Comparison of ENCODE assay signal across 15 mouse cellular contexts in the genomic region with DNA sequence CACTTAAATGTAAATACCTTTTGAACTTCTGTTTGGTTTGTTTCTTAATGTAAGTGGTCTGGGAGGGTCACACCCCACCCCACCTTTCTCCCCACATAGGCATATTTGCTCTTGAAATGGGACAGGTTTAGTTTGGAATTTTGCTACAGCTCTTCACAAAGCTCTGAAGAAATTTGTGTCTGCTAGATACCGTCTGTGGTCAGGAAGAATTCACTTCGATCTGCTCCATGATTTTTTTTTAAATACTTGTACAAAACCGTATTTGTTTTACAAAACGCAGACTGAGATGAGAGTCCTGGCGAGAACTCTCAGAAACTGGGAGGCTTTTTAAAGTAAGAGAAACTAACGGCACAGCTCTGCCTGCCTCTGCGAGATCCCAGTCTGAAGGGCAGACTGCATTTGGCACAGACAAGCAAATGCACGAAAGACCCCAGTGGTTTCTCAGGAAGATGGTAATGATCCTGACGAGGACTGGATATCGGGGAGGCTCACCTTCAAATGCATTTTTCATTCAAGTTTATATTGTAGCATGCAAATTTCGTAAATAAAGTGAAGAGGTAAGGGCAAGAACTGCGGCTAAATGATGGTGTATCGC.
A peak's percentile ranks its signal among the peaks of the same experiment; 100 is the strongest.
DNase-seq lines count a peak whose midpoint lies in the region; ATAC-seq and TF ChIP-seq lines count a peak whose summit lies in the region.
"Had no signal": no experiment of that assay in that cellular context is flagged by ENCODE, and none has a peak within 500 bp of the region (broad histone marks: within the 10 kb centered on the region; RNA-seq: fewer than 3 reads in every experiment).

No protein-coding gene starts in this region.

- TF ChIP-seq POLR2A in brain, embryonic 14.5 days (IDR thresholded peaks at IDR 0.05; ENCODE audit: borderline replicate concordance, extremely low read depth, insufficient read depth, insufficient read length, poor library complexity, severe bottlenecking), result no peak

- WGBS in hindbrain, embryonic 11.5 days, result 56% methylated on average over 13 of the region's 13 CpGs
- WGBS in midbrain, embryonic 15.5 days, result 20% methylated on average over 13 of the region's 13 CpGs

- H3K9ac ChIP-seq in hindbrain, embryonic 11.5 days (ENCODE audit: low read depth, low read length), result peak overlapping the region; percentile 15; the same call in 1 of the 2 replicates
- H3K9ac ChIP-seq in midbrain, embryonic 15.5 days, result no peak overlapping the region
- H3K9ac ChIP-seq: embryonic facial prominence, embryonic 12.5 days had no signal

- H3K36me3 ChIP-seq in hindbrain, embryonic 11.5 days (ENCODE audit: control insufficient read depth, insufficient read depth, low read length), result no peaks in the 10 kb centered on the region
- no peaks in the 10 kb centered on the region for H3K36me3 ChIP-seq in midbrain, embryonic 15.5 days (replicated peaks)
- H3K36me3 ChIP-seq: embryonic facial prominence, embryonic 12.5 days had no signal

- peak overlapping the region; percentile 5; the same call in 1 of the 2 replicates for H3K4me2 ChIP-seq in hindbrain, embryonic 11.5 days (replicated peaks; ENCODE audit: low read depth, low read length)
- H3K4me2 ChIP-seq in midbrain, embryonic 15.5 days, result peak overlapping the region; percentile 20; the same call in 1 of the 2 replicates
- H3K4me2 ChIP-seq: embryonic facial prominence, embryonic 12.5 days had no signal

- H3K4me3 ChIP-seq in hindbrain, embryonic 11.5 days (ENCODE audit: low read depth, low read length), result no peak overlapping the region
- no peak overlapping the region for H3K4me3 ChIP-seq in midbrain, embryonic 15.5 days
- no peak overlapping the region for H3K4me3 ChIP-seq in left cerebral cortex, adult 2 months
- H3K4me3 ChIP-seq: embryonic facial prominence, embryonic 12.5 days had no signal

- H3K27me3 ChIP-seq in hindbrain, embryonic 11.5 days (ENCODE audit: control insufficient read depth, insufficient read depth, low read length), result peaks cover 10% of the 10 kb centered on the region; the same call in 1 of the 2 replicates
- peaks cover 23% of the 10 kb centered on the region for H3K27me3 ChIP-seq in midbrain, embryonic 15.5 days (replicated peaks)
- H3K27me3 ChIP-seq: embryonic facial prominence, embryonic 12.5 days had no signal

- no peak for TF ChIP-seq CTCF in brain, embryonic 14.5 days (IDR thresholded peaks at IDR 0.05; ENCODE audit: borderline replicate concordance, extremely low read depth, insufficient read depth, insufficient read length)
- no peak for TF ChIP-seq CTCF in left cerebral cortex, adult 2 months (IDR thresholded peaks at IDR 0.05)

- ATAC-seq in hindbrain, embryonic 11.5 days (ENCODE audit: low FRiP score), result no peak
- ATAC-seq in midbrain, embryonic 15.5 days (replicated peaks), result no peak
- no peak for ATAC-seq in monocyte, adult 5-6 weeks (replicated peaks; ENCODE audit: insufficient number of reproducible peaks, low FRiP score, low TSS enrichment, poor library complexity, severe bottlenecking)
- ATAC-seq: lung, postnatal 0 days had no signal

- no peaks in the 10 kb centered on the region for H3K4me1 ChIP-seq in hindbrain, embryonic 11.5 days (replicated peaks; ENCODE audit: control insufficient read depth, insufficient read depth, low read length)
- peaks cover 7% of the 10 kb centered on the region; the same call in 1 of the 2 replicates for H3K4me1 ChIP-seq in midbrain, embryonic 15.5 days
- H3K4me1 ChIP-seq: embryonic facial prominence, embryonic 12.5 days had no signal

- H3K27ac ChIP-seq in hindbrain, embryonic 11.5 days (ENCODE audit: low read depth, low read length), result peak overlapping the region; percentile 75
- peak overlapping the region; percentile 48 for H3K27ac ChIP-seq in midbrain, embryonic 15.5 days
- H3K27ac ChIP-seq in left cerebral cortex, adult 2 months, result no peak overlapping the region
- H3K27ac ChIP-seq: embryonic facial prominence, embryonic 12.5 days had no signal

- intact Hi-C loops in left cerebral cortex, adult 2 months (cut with DNase I), result loop anchor here (10.0 kb wide), 1 partner anchor 489 kb away; no protein-coding TSS in a partner anchor

- DNase-seq in brain, embryonic 14.5 days (ENCODE audit: low read depth), result peak; percentile 68
- peak; percentile 58 to 78 for DNase-seq in cerebellum, postnatal 14 days
- peak; percentile 18 for DNase-seq in hindbrain, embryonic 11.5 days (ENCODE audit: low spot score)
- no peak for DNase-seq in ovary, adult 18-20 months (ENCODE audit: low spot score)
- DNase-seq in left cerebral cortex, adult 2 months (ENCODE audit: extremely low spot score in 1 of 2, low spot score in 2 of 2), result no peak
- DNase-seq: heart, adult 18-20 months; heart, postnatal 14 days; kidney, adult 18-20 months; liver; right cerebral cortex, postnatal 14 days; thymus, postnatal 4 days had no signal

- H3K9me3 ChIP-seq in hindbrain, embryonic 11.5 days (ENCODE audit: control insufficient read depth, low read length), result no peaks in the 10 kb centered on the region
- H3K9me3 ChIP-seq in midbrain, embryonic 15.5 days, result no peaks in the 10 kb centered on the region
- H3K9me3 ChIP-seq: embryonic facial prominence, embryonic 12.5 days had no signal

Comparison
In these comparisons a context has a peak if more than half of its experiments do, and no peak if none do; other contexts are left out.
1. DNase-seq: peak in brain, embryonic 14.5 days (single experiment), cerebellum, postnatal 14 days (2 of 2) and hindbrain, embryonic 11.5 days (single experiment); none in ovary, adult 18-20 months (single experiment) and left cerebral cortex, adult 2 months (0 of 2).